35 mouse cellular contexts compared by ENCODE assay signal in the genomic region with DNA sequence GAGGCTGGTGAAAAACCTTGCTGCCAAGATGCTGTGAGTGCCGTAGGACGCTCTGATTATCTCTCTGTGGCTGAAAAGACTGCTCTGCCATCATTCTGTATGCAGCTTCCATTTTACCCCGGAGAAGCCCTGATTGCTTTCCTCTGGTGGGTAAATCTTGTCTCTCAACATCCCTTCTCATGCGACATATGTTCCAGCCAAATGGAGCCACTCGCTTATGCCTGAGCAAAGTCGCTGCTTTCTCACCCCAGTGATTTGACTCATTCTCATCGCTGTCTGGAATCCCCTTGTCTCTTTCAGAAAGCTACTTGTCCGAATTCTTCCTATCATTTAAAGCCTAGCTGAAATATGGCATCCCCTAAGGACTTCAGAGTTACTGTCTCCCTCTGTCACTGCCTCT.
DNase-seq lines count a peak whose midpoint lies in the region; ATAC-seq lines count a peak whose summit lies in the region.
"Had no signal": no experiment of that assay in that cellular context is flagged by ENCODE, and none has a peak within 500 bp of the region (broad histone marks: within the 10 kb centered on the region; RNA-seq: fewer than 3 reads in every experiment).

No protein-coding gene starts in this region.

- peak overlapping the region; percentile 12; the same call in 1 of the 2 replicates for H3K27ac ChIP-seq in hindbrain, embryonic 16.5 days (ENCODE audit: low read depth, low read length)
- H3K27ac ChIP-seq in hindbrain, embryonic 11.5 days (ENCODE audit: low read depth, low read length): no peak overlapping the region
- H3K27ac ChIP-seq: embryonic facial prominence, embryonic 13.5 days; forebrain, embryonic 13.5 days; heart, embryonic 13.5 days; hindbrain, postnatal 0 days; left cerebral cortex, adult 2 months; limb, embryonic 12.5 days; midbrain, embryonic 10.5 days had no signal

- 73% methylated on average over 8 of the region's 8 CpGs for WGBS in hindbrain, embryonic 16.5 days
- 85% methylated on average over 8 of the region's 8 CpGs for WGBS in hindbrain, embryonic 11.5 days

- no peaks in the 10 kb centered on the region; the same call in 1 of the 2 replicates for H3K4me1 ChIP-seq in hindbrain, embryonic 16.5 days (ENCODE audit: control insufficient read depth, insufficient read depth, low read depth, low read length)
- no peaks in the 10 kb centered on the region for H3K4me1 ChIP-seq in hindbrain, embryonic 11.5 days (replicated peaks; ENCODE audit: control insufficient read depth, insufficient read depth, low read length)
- H3K4me1 ChIP-seq: embryonic facial prominence, embryonic 13.5 days; forebrain, embryonic 13.5 days; heart, embryonic 13.5 days; limb, embryonic 12.5 days; midbrain, embryonic 10.5 days had no signal

- no peak for DNase-seq in hindbrain, embryonic 11.5 days (ENCODE audit: low spot score)
- DNase-seq in right cerebral cortex, adult 18-20 months: peak; percentile 49
- DNase-seq in right cerebral cortex, postnatal 4 days: no peak
- peak; percentile 2 to 5 for DNase-seq in layer of hippocampus, postnatal 14 days (ENCODE audit: low spot score in 2 of 2)
- peak; percentile 21 to 36 for DNase-seq in right cerebral cortex, postnatal 10 days (ENCODE audit: low spot score in 2 of 2)
- DNase-seq in urinary bladder, postnatal 25 days (ENCODE audit: low spot score): no peak
- DNase-seq in spleen, postnatal 4 days (ENCODE audit: low spot score in 2 of 2): no peak
- DNase-seq: adrenal gland, postnatal 36 days; B cell, adult 2 months; cerebellum, adult 2 months; cerebellum, postnatal 25 days; embryo, embryonic 11 days; gastrocnemius, postnatal 25 days; heart, adult 18-20 months; heart, postnatal 14 days; kidney, adult 9 months; kidney, postnatal 25 days; liver, postnatal 0 days had no signal

- ATAC-seq in hindbrain, embryonic 16.5 days: 0 out of 2 replicates have a peak, but pooled peaks have one; percentile 27
- no peak for ATAC-seq in hindbrain, embryonic 11.5 days (ENCODE audit: low FRiP score)
- ATAC-seq: forebrain, embryonic 13.5 days; hindbrain, postnatal 0 days; intestine, embryonic 16.5 days; liver, postnatal 0 days; lung, postnatal 0 days; midbrain, embryonic 16.5 days; Patski had no signal

- H3K4me2 ChIP-seq in hindbrain, embryonic 16.5 days (ENCODE audit: low read length): 0 out of 2 replicates have a peak overlapping the region, but pooled peaks have one; percentile 10
- H3K4me2 ChIP-seq in hindbrain, embryonic 11.5 days (replicated peaks; ENCODE audit: low read depth, low read length): no peak overlapping the region
- H3K4me2 ChIP-seq: embryonic facial prominence, embryonic 13.5 days; forebrain, embryonic 13.5 days; heart, embryonic 13.5 days; limb, embryonic 12.5 days; liver, embryonic 11.5 days had no signal

- no peaks in the 10 kb centered on the region for H3K27me3 ChIP-seq in hindbrain, embryonic 16.5 days (replicated peaks; ENCODE audit: control insufficient read depth, insufficient read depth, low read length)
- no peaks in the 10 kb centered on the region for H3K27me3 ChIP-seq in hindbrain, embryonic 11.5 days (ENCODE audit: control insufficient read depth, insufficient read depth, low read length)
- H3K27me3 ChIP-seq: CH12.LX; embryonic facial prominence, embryonic 13.5 days; forebrain, embryonic 13.5 days; heart, embryonic 13.5 days; limb, embryonic 12.5 days had no signal

- H3K9ac ChIP-seq in hindbrain, embryonic 16.5 days (ENCODE audit: low read depth, low read length): no peak overlapping the region
- H3K9ac ChIP-seq in hindbrain, embryonic 11.5 days (ENCODE audit: low read depth, low read length): no peak overlapping the region
- H3K9ac ChIP-seq: embryonic facial prominence, embryonic 13.5 days; forebrain, embryonic 13.5 days; heart, embryonic 13.5 days; limb, embryonic 12.5 days; liver, postnatal 0 days had no signal

- no peaks in the 10 kb centered on the region for H3K36me3 ChIP-seq in hindbrain, embryonic 16.5 days (ENCODE audit: control insufficient read depth, insufficient read depth, low read length)
- H3K36me3 ChIP-seq in hindbrain, embryonic 11.5 days (ENCODE audit: control insufficient read depth, insufficient read depth, low read length): no peaks in the 10 kb centered on the region
- H3K36me3 ChIP-seq: embryonic facial prominence, embryonic 13.5 days; G1E; heart, embryonic 13.5 days; limb, embryonic 12.5 days; midbrain, embryonic 10.5 days had no signal

- no peak overlapping the region for H3K4me3 ChIP-seq in hindbrain, embryonic 16.5 days (ENCODE audit: low read length)
- H3K4me3 ChIP-seq in hindbrain, embryonic 11.5 days (ENCODE audit: low read depth, low read length): no peak overlapping the region
- H3K4me3 ChIP-seq: embryonic facial prominence, embryonic 13.5 days; erythroblast, embryonic 14.5 days; forebrain, embryonic 13.5 days; heart, embryonic 13.5 days; left cerebral cortex, adult 2 months; limb, embryonic 12.5 days; midbrain, embryonic 10.5 days; myocyte had no signal

- no peaks in the 10 kb centered on the region for H3K9me3 ChIP-seq in hindbrain, embryonic 16.5 days (ENCODE audit: control insufficient read depth, low read length)
- no peaks in the 10 kb centered on the region for H3K9me3 ChIP-seq in hindbrain, embryonic 11.5 days (ENCODE audit: control insufficient read depth, low read length)
- H3K9me3 ChIP-seq: embryonic facial prominence, embryonic 13.5 days; forebrain, embryonic 13.5 days; heart, embryonic 13.5 days; limb, embryonic 12.5 days; midbrain, embryonic 10.5 days had no signal

Comparison
In these comparisons a context has a peak if more than half of its experiments do, and no peak if none do; other contexts are left out.
1. DNase-seq: peak in right cerebral cortex, adult 18-20 months (single experiment), layer of hippocampus, postnatal 14 days (2 of 2) and right cerebral cortex, postnatal 10 days (2 of 2); none in hindbrain, embryonic 11.5 days (single experiment), right cerebral cortex, postnatal 4 days (single experiment), urinary bladder, postnatal 25 days (single experiment) and spleen, postnatal 4 days (0 of 2).